Mouse (Mus musculus) spleen, postnatal 36 days (tissue): ENCODE measurements around the gene Scarb1.

Source experiments
- DNase-seq, 2 experiments: peaks; one replicate each; pipeline ENCODE4 v3.0.0; 2022; ENCODE audit warnings: low spot score in 2 of 2, mixed read lengths in 1 of 2

The Scarb1 gene

DNA sequence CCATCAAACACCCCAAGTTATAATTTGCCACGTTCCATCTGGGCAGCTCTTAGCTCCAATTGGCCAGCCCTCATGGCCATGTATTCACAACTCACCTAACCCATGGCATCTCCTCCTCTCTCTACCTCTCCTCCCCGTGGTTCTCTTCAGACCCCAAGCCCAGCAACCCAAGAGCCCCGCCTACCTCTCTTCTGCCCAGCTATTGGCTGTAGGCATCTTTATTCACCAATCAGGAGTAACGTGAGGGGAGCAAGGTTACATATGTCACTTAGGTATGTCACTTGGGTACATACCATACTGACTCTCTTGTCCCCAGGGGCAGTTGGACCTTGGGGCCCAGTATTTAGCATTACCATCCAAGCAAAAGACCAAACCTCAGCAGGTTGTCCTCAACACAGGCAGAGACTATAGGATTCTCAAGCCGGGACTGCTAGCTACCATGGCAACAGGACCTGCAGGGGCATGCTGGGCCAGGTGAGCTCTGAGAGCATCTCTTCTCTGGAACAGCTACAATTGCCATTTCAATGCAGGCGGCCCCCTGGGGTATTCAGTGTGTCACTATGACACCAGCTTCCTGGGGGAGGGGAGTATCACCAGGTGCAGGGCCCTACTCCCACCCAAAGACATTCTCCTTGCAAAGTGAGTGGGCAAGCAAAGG, 100.6 kb downstream of the Scarb1 start:
- no peak for DNase-seq

DNA sequence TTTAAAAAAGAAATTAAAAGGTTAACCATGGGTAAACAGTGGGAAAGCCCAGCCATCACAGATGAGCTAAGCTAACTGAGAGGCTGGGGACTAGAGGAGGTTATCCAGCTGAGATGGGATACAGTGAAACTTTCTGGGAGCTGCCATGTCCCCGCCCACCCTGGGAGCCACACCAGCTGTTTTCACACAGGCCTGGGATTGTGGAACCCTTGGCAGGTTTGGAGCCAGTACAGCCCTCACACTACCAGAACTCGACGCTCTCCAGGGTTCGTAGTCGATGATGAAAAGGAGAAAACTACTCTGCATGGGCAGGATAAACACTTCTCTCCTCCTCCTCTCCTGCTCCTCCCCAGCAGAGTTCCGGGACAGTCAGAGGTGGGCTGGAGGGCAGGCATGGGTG, 105.0 kb downstream of the Scarb1 start:
- no peak for DNase-seq

DNA sequence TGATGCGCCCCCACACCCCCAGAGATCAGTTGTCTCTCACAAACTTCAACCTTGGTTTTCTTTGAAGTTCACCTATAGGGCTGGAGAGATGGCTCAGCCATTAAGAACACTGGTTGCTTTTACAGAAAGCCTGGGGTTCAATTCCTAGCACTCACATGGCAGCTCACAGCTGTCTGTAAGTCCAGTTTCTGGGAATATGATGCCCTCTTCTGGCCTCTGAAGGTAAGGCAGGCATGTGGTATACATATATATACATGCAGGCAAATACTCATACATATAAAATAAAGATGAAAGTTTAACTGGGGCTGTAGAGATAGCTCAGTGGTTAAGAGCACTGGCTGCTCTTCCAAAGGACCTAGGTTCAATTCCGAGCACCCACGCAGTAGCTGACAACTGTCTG, 105.5 kb downstream of the Scarb1 start:
- DNase-seq = no peak

DNA sequence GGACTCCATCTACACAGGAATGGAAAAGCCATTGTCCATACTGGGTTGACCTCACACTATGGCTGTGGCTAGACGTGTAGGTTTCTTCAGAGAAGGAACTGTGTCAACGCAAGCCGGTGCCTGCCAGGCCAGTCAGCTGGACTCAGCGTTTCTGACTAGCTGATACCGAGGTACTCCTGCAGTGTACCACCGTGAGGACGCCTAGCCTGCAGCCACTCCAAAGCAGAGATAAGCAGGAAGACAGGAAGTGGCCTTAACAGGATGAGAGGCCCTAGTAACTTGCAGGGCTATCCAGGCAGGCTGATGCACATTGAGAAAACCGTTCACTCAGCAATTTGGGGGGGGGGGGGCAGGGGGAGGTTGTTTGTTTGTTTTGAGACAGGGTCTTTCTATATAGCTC, 106.5 kb downstream of the Scarb1 start:
- DNase-seq = no peak

DNA sequence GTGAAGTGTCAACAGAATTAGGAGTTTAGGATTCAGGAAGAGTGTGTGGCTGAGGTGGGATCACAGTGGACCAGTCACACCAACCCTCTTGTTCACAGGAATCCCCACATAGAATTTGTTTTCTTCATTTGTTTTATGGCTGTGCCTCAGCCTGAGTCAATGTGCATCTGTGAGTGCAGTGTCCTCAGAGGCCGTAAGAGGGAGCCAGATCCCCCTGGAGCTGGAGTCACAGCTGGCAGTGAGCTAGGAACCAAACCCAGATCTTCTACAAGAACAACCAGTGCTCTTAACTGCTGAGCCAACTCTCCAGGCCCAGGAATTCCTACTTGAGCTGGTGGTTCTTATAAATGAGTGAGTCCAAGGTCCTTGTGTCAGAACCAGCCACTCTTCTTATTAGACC, 107.4 kb downstream of the Scarb1 start:
- no peak for DNase-seq

DNA sequence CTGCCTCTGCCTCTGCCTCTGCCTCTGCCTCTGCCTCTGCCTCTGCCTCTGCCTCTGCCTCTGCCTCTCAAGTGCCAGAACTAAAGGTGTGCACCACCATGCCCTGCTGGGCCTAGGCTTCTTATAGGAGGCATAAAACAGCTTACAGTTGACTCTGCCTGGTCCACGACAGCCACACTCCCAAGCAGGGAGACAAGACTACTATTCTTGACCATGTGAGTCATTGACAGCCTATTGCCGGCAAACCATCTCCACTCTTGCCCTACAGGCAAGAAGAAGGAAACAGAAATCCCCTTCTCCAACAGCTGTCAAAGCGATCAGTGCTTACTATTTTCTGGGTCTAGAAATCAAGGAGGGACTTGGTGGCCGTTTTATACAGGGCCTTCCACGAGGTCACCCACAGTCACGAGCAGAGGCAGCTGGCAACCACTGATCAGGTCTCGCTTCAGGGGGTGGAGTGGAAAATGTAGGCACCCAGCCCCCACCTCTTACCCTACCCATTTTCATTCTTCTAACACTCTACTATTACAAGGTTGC, 108.4 kb downstream of the Scarb1 start:
- DNase-seq = no peak

DNA sequence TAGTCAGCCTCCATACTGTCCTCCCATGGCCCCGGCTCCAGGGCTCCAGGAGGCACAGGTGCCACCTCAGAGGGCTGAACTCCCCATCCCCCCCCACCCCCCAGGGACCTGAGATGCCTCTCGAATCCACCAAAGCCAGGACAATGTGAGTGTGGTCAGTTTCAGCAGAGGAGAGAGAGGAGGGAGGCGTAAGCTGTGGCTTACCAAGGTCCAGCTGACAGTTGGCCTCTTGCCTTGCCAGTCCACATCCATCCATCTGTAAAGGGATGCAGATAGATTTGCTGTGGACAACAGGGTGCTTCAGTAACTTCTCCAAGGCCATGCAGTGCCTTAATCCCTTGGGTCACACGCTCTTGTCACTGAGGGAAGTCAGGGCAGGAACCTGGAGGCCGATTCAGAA, 110.4 kb downstream of the Scarb1 start:
- DNase-seq = no peak

DNA sequence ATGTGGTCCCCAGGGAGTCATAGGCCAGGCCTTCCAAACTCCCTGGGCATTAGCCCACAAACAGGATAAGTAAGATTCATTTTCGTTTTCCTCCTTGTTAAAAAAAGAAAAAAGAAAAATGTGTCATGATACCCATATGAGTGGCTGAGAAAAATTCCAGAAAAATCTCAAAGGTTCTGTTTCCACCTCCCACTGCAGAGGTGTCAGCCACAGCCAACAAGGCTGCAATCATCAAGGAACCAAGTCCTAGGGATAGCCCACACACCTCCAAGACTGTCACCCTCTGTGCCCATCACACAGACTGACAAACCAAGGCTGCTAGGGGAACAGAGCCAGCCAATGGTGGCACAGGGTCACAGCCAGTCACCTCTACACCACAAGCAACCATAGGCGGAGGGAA, 111.8 kb downstream of the Scarb1 start:
- DNase-seq = no peak

DNA sequence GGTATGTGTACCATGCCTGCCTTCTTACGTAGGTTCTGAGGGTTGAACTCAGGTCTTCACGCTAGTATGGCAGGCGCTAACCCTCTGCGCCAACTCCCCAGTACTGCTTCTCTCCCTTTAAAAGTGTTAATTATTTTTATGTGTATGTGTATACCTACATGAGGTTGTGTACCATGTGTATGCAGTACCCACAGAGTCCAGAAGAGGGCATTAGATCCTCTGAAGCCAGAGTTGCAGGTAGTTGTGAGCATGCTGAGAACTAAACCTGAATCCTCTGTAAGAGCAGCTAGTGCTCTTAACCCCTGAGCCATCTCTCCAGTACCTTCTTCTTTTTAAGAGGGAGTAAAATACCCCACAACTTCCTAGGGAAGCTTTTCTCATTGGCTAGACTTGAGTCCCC, 113.2 kb downstream of the Scarb1 start:
- DNase-seq = no peak
